Mouse (Mus musculus): ENCODE data around the gene Itgb2l. TPM values are rescaled to one million over a fixed set of nuclear protein-coding genes. Genes with fewer than 3 reads are reported as not detected.

Gene Itgb2l
- polyA plus RNA-seq, 1 experiment, result 1.5 TPM

DNA sequence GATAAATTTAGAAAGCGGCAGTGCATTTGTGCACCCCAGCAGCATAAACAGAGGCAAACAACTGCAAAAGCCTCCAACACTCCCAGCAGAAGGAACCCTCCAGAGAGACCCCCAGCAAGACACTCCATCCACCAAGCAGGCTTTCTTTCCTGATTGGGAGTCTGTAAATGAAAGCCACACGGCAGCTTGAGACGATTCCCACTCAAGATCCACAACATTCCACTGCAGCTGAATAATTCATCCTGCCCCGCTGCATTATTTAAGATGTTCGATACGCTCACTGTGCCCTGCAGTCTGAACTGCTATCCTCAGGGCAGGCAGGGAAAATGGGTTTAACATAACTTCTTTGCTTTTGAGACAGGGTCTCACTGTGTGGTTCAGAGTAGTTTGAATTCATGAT is 41.1 kb downstream of the Itgb2l start:
- TF ChIP-seq POLR2A (IDR thresholded peaks at IDR 0.05; ENCODE audit: low read depth, low read length), result no peak
- Histone ChIP-seq H3K36me3 (ENCODE audit: control insufficient read depth, insufficient read depth, low read length) (no peaks in the 10 kb centered on the region), H3K4me3 (ENCODE audit: extremely low read depth, insufficient read depth, insufficient read length) (no peak overlapping the region), H3K27me3 (ENCODE audit: control insufficient read depth, insufficient read depth, low read length) (no peaks in the 10 kb centered on the region), H3K4me1 (ENCODE audit: control insufficient read depth, insufficient read depth, insufficient read length) (no peaks in the 10 kb centered on the region), H3K27ac (ENCODE audit: insufficient read depth, low read length) (no peak overlapping the region)
- 92% methylated on average over 6 of the region's 6 CpGs for WGBS
- DNase-seq (ENCODE audit: low read depth in 1 of 2, low spot score in 2 of 2), result no peak

DNA sequence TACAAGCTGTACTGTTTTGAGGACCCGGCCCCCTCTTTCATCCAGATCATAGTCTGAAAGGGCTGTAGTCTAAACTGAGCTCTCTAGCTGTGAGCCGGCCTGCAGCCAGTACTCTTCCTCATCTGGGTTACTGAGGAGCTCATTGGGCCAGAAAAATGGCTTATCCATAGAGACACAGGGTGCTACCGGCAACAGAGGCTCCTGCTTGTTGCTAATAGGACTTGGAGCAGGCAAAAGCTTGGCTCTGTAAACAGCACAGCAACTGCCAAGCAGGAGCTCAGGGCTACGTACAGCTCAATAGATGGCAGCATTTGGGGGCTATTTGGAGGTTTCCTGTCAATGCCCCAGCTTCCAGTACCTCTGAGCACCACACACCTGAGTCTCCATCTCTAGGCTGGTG is 43.4 kb downstream of the Itgb2l start:
- no peaks in the 10 kb centered on the region for H3K27me3 ChIP-seq (ENCODE audit: control insufficient read depth, insufficient read depth, low read length)
- no peaks in the 10 kb centered on the region for H3K4me1 ChIP-seq (ENCODE audit: control insufficient read depth, insufficient read depth, insufficient read length)
- H3K4me3 ChIP-seq (ENCODE audit: extremely low read depth, insufficient read depth, insufficient read length), result no peak overlapping the region
- WGBS, result 80% methylated on average over 4 of the region's 4 CpGs
- TF ChIP-seq CTCF (IDR thresholded peaks at IDR 0.05; ENCODE audit: extremely low read depth, insufficient read depth, insufficient read length, insufficient replicate concordance) (no peak), POLR2A (IDR thresholded peaks at IDR 0.05; ENCODE audit: low read depth, low read length) (no peak)
- no peak for DNase-seq (ENCODE audit: low read depth in 1 of 2, low spot score in 2 of 2)
- H3K36me3 ChIP-seq (ENCODE audit: control insufficient read depth, insufficient read depth, low read length), result no peaks in the 10 kb centered on the region
- no peak overlapping the region for H3K27ac ChIP-seq (ENCODE audit: insufficient read depth, low read length)

DNA sequence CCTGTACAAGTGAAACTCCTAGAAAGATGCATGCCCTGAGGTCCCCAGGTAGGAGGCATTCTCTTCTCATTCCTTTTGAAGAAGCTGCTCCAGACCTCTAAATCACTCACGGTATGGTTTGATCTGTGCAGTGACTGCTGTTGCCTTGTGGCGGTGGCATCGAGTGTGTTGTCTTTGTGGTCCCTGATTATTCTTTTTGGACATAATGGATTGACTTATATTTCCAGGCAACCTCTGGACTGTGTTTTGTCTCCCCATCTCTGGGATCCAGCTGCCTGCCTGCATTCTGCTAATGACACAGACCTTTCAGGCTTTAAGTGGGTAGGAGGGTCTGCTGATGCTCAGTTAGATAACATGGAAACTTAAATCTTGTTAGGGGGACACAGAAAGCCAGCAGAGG is 44.6 kb downstream of the Itgb2l start:
- no peak for TF ChIP-seq POLR2A (IDR thresholded peaks at IDR 0.05; ENCODE audit: low read depth, low read length)
- no peak for TF ChIP-seq CTCF (IDR thresholded peaks at IDR 0.05; ENCODE audit: extremely low read depth, insufficient read depth, insufficient read length, insufficient replicate concordance)
- Histone ChIP-seq H3K4me1 (ENCODE audit: control insufficient read depth, insufficient read depth, insufficient read length) (no peaks in the 10 kb centered on the region), H3K4me3 (ENCODE audit: extremely low read depth, insufficient read depth, insufficient read length) (no peak overlapping the region), H3K27me3 (ENCODE audit: control insufficient read depth, insufficient read depth, low read length) (no peaks in the 10 kb centered on the region), H3K36me3 (ENCODE audit: control insufficient read depth, insufficient read depth, low read length) (no peaks in the 10 kb centered on the region), H3K27ac (ENCODE audit: insufficient read depth, low read length) (no peak overlapping the region)
- 86% methylated on average over 3 of the region's 3 CpGs for WGBS
- no peak for DNase-seq (ENCODE audit: low read depth in 1 of 2, low spot score in 2 of 2)

- TF ChIP-seq POLR2A (IDR thresholded peaks at IDR 0.05; ENCODE audit: low read depth, low read length) (no peak), CTCF (IDR thresholded peaks at IDR 0.05; ENCODE audit: extremely low read depth, insufficient read depth, insufficient read length, insufficient replicate concordance) (no peak)
- H3K36me3 ChIP-seq (ENCODE audit: control insufficient read depth, insufficient read depth, low read length), result no peaks in the 10 kb centered on the region
- DNase-seq (ENCODE audit: low read depth in 1 of 2, low spot score in 2 of 2), result no peak
- 76% methylated on average over 9 of the region's 9 CpGs for WGBS
- H3K27ac ChIP-seq (ENCODE audit: insufficient read depth, low read length), result no peak overlapping the region
- H3K4me1 ChIP-seq (ENCODE audit: control insufficient read depth, insufficient read depth, insufficient read length), result no peaks in the 10 kb centered on the region
- H3K4me3 ChIP-seq (ENCODE audit: extremely low read depth, insufficient read depth, insufficient read length), result no peak overlapping the region
- H3K27me3 ChIP-seq (ENCODE audit: control insufficient read depth, insufficient read depth, low read length), result no peaks in the 10 kb centered on the region
Measured at GRCm38 (mm10) chr16:96396013-96396650, 47.3 kb downstream of the Itgb2l start.

DNA sequence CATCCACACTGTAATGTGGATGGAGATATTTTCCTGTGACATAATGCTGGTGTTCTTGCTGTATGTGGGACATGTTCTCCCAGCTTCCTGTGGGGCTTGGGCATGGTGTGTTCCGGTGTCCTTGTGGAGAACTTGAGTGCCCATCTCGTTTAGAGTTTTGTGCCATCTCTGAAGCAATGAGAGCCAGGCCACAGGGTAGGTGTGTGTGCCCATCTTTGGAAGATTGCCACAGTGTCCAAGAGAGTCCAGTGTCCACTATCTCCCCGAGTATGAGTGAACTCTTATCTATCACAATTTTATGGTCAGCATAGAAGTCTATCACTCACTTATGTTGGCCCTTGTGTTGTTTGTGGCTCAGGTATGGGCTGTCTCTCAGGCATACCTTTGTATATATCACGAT is 47.9 kb downstream of the Itgb2l start:
- no peak for DNase-seq (ENCODE audit: low read depth in 1 of 2, low spot score in 2 of 2)
- Histone ChIP-seq H3K4me1 (ENCODE audit: control insufficient read depth, insufficient read depth, insufficient read length) (no peaks in the 10 kb centered on the region), H3K4me3 (ENCODE audit: extremely low read depth, insufficient read depth, insufficient read length) (no peak overlapping the region), H3K27me3 (ENCODE audit: control insufficient read depth, insufficient read depth, low read length) (no peaks in the 10 kb centered on the region), H3K27ac (ENCODE audit: insufficient read depth, low read length) (no peak overlapping the region), H3K36me3 (ENCODE audit: control insufficient read depth, insufficient read depth, low read length) (no peaks in the 10 kb centered on the region)
- TF ChIP-seq CTCF (IDR thresholded peaks at IDR 0.05; ENCODE audit: extremely low read depth, insufficient read depth, insufficient read length, insufficient replicate concordance) (no peak), POLR2A (IDR thresholded peaks at IDR 0.05; ENCODE audit: low read depth, low read length) (no peak)
- WGBS, result 82% methylated on average over 4 of the region's 4 CpGs

- no peak overlapping the region for H3K27ac ChIP-seq (ENCODE audit: insufficient read depth, low read length)
- no peaks in the 10 kb centered on the region for H3K27me3 ChIP-seq (ENCODE audit: control insufficient read depth, insufficient read depth, low read length)
- no peaks in the 10 kb centered on the region; the same call in 1 of the 2 replicates for H3K4me1 ChIP-seq (ENCODE audit: control insufficient read depth, insufficient read depth, insufficient read length)
- no peak for TF ChIP-seq POLR2A (IDR thresholded peaks at IDR 0.05; ENCODE audit: low read depth, low read length)
- TF ChIP-seq CTCF (IDR thresholded peaks at IDR 0.05; ENCODE audit: extremely low read depth, insufficient read depth, insufficient read length, insufficient replicate concordance), result no peak
- no peak overlapping the region for H3K4me3 ChIP-seq (ENCODE audit: extremely low read depth, insufficient read depth, insufficient read length)
- no peak for DNase-seq (ENCODE audit: low read depth in 1 of 2, low spot score in 2 of 2)
- H3K36me3 ChIP-seq (ENCODE audit: control insufficient read depth, insufficient read depth, low read length), result no peaks in the 10 kb centered on the region
Measured at GRCm38 (mm10) chr16:96391070-96391469, 52.3 kb downstream of the Itgb2l start.

DNA sequence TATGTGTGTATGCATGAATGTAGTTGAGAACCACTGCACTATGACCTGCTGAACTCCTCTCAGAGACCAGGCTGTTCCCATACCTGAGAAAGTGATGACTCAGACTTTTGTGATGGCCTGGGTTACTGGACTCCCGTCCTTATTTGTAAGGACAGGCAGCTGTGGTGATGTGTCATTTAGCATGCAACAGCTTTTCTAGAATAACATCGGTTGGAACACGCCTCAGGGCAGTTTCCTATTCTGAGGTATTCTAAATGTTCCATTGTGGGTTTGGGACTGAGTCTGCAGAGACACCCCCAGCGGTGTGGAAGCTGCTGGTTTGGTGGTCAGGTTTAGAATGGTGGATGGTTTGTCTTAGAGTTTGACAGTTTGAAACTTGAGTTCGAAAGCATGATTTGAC is 54.9 kb downstream of the Itgb2l start:
- 41% methylated on average over 5 of the region's 5 CpGs for WGBS
- Histone ChIP-seq H3K36me3 (ENCODE audit: control insufficient read depth, insufficient read depth, low read length) (no peaks in the 10 kb centered on the region), H3K27ac (ENCODE audit: insufficient read depth, low read length) (no peak overlapping the region), H3K4me3 (ENCODE audit: extremely low read depth, insufficient read depth, insufficient read length) (no peak overlapping the region), H3K4me1 (ENCODE audit: control insufficient read depth, insufficient read depth, insufficient read length) (no peaks in the 10 kb centered on the region; the same call in 1 of the 2 replicates), H3K27me3 (ENCODE audit: control insufficient read depth, insufficient read depth, low read length) (no peaks in the 10 kb centered on the region)
- DNase-seq (ENCODE audit: low read depth in 1 of 2, low spot score in 2 of 2), result no peak
- no peak for TF ChIP-seq POLR2A (IDR thresholded peaks at IDR 0.05; ENCODE audit: low read depth, low read length)
- no peak for TF ChIP-seq CTCF (IDR thresholded peaks at IDR 0.05; ENCODE audit: extremely low read depth, insufficient read depth, insufficient read length, insufficient replicate concordance)

All from spleen, adult 2 months (tissue).